Mouse (Mus musculus): ENCODE results near the gene Hhatl. TPM values are rescaled to one million over a fixed set of nuclear protein-coding genes. Genes with fewer than 3 reads are reported as not detected.

Hhatl gene
- total and polyA plus RNA-seq, 3 experiments = not detected

DNA sequence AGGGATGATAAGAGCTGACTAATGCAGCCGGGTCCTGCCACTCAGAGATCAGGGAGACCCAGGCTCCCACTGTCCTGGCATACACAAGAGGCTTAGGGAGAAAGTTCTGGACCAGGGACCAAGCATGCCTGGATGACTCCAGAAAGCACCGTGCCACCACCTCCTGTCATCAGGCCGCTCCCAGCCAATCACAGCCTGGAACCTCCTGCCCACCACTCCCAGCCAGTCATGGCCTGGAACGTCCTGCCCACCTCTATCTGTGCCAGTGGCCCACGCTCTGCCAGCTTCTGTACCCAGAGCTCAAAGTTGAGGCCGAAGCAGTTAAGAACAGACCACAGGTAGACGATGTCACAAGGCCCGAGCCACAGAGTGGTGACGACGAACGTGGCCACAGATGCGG is 7.5 kb downstream of the Hhatl start:
- no peak overlapping the region for H3K27ac ChIP-seq (ENCODE audit: insufficient read depth, low read depth)
- no peaks in the 10 kb centered on the region for H3K9me3 ChIP-seq (replicated peaks; ENCODE audit: low read length)
- H3K9ac ChIP-seq (ENCODE audit: insufficient read depth, low read depth) = no peak overlapping the region
- DNase-seq (ENCODE audit: extremely low read depth) = no peak
- dilution Hi-C loops (cut with MboI; ENCODE audit: extremely low pct_ligation_motif_present, extremely low pct_unique_long_range_greater_than_20kb, low sequenced_read_pairs) (no loop called here), in situ Hi-C loops (cut with MboI; ENCODE audit: low pct_ligation_motif_present, low pct_unique_long_range_greater_than_20kb, low sequenced_read_pairs) (no loop called here)
- H3K79me2 ChIP-seq (replicated peaks; ENCODE audit: control insufficient read depth, extremely low read depth, insufficient read depth, poor library complexity, severe bottlenecking) = no peaks in the 10 kb centered on the region
- H3K4me3 ChIP-seq (replicated peaks in 1 of 3; ENCODE audit: low read depth in 2 of 3, low read length in 2 of 3, poor library complexity in 1 of 3) = no peak overlapping the region
- peaks cover 84% of the 10 kb centered on the region for H3K27me3 ChIP-seq (replicated peaks)
- H3K4me1 ChIP-seq (ENCODE audit: control insufficient read depth in 1 of 2, insufficient read depth in 2 of 2) = peaks cover 0 to 4% of the 10 kb centered on the region in 2 experiments; a peak in 1 of 4 replicates
- H3K36me3 ChIP-seq (replicated peaks in 1 of 2; ENCODE audit: control insufficient read depth in 1 of 2, insufficient read depth in 1 of 2, low read length in 1 of 2) = no peaks in the 10 kb centered on the region
- TF ChIP-seq ZNF384 (IDR thresholded peaks at IDR 0.05; ENCODE audit: low read depth, low read length) = no peak
- no peak for TF ChIP-seq RCOR1 (conservative IDR thresholded peaks at IDR 0.05; ENCODE audit: low read depth, low read length)
- TF ChIP-seq EP300 (IDR thresholded peaks at IDR 0.05; ENCODE audit: low read length) = no peak
- no peak for TF ChIP-seq UBTF (IDR thresholded peaks at IDR 0.05; ENCODE audit: low read depth, low read length)
- TF ChIP-seq KAT2A (IDR thresholded peaks at IDR 0.05; ENCODE audit: insufficient replicate concordance, low read length) = no peak
- TF ChIP-seq POLR2A (IDR thresholded peaks at IDR 0.05; ENCODE audit: low read depth, low read length) = no peak
- TF ChIP-seq ZC3H11A (IDR thresholded peaks at IDR 0.05; ENCODE audit: low read depth, low read length) = no peak
- TF ChIP-seq MAZ (IDR thresholded peaks at IDR 0.05; ENCODE audit: low read depth, low read length) = no peak
- no peak for TF ChIP-seq IRF4 (IDR thresholded peaks at IDR 0.05; ENCODE audit: low read depth, low read length)
- TF ChIP-seq MEF2A (IDR thresholded peaks at IDR 0.05; ENCODE audit: borderline replicate concordance, low read depth, low read length) = no peak
- TF ChIP-seq HCFC1 (IDR thresholded peaks at IDR 0.05; ENCODE audit: low read depth, low read length) = no peak
- H3K4me2 ChIP-seq (ENCODE audit: insufficient read depth, low read depth, poor library complexity, severe bottlenecking) = no peak overlapping the region

DNA sequence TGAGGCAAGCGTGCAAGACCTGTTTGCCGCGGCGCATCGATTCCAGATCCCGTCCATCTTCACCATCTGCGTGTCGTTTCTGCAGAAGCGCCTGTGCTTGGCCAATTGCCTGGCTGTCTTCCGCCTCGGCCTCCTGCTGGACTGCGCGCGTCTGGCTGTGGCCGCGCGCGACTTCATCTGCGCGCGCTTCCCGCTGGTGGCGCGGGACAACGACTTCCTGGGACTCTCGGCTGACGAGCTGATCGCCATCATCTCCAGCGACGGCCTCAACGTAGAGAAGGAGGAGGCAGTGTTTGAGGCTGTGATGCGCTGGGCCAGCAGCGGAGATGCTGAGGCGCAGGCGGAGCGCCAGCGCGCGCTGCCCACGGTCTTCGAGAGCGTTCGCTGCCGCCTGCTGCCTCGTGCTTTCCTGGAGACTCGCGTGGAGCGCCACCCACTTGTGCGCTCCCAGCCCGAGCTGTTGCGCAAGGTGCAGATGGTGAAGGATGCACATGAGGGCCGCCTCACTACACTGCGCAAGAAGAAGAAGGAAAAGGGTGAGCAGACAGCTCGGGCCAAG is 14.2 kb downstream of the Hhatl start:
- dilution Hi-C loops (cut with MboI; ENCODE audit: extremely low pct_ligation_motif_present, extremely low pct_unique_long_range_greater_than_20kb, low sequenced_read_pairs) (no loop called here), in situ Hi-C loops (cut with MboI; ENCODE audit: low pct_ligation_motif_present, low pct_unique_long_range_greater_than_20kb, low sequenced_read_pairs) (no loop called here)
- Histone ChIP-seq H3K4me1 (ENCODE audit: control insufficient read depth in 1 of 2, insufficient read depth in 2 of 2) (no peaks in the 10 kb centered on the region), H3K79me2 (replicated peaks; ENCODE audit: control insufficient read depth, extremely low read depth, insufficient read depth, poor library complexity, severe bottlenecking) (no peaks in the 10 kb centered on the region), H3K4me3 (replicated peaks in 1 of 3; ENCODE audit: low read depth in 2 of 3, low read length in 2 of 3, poor library complexity in 1 of 3) (no peak overlapping the region), H3K9ac (ENCODE audit: insufficient read depth, low read depth) (no peak overlapping the region), H3K9me3 (replicated peaks; ENCODE audit: low read length) (peaks cover 3% of the 10 kb centered on the region), H3K27ac (ENCODE audit: insufficient read depth, low read depth) (no peak overlapping the region), H3K27me3 (replicated peaks) (peaks cover 30% of the 10 kb centered on the region), H3K4me2 (ENCODE audit: insufficient read depth, low read depth, poor library complexity, severe bottlenecking) (no peak overlapping the region), H3K36me3 (replicated peaks in 1 of 2; ENCODE audit: control insufficient read depth in 1 of 2, insufficient read depth in 1 of 2, low read length in 1 of 2) (no peaks in the 10 kb centered on the region)
- TF ChIP-seq USF1 (IDR thresholded peaks at IDR 0.05; ENCODE audit: low read depth, low read length) (no peak), TBP (conservative IDR thresholded peaks at IDR 0.05; ENCODE audit: low read depth, low read length) (no peak), IRF4 (IDR thresholded peaks at IDR 0.05; ENCODE audit: low read depth, low read length) (no peak), GABPA (IDR thresholded peaks at IDR 0.05; ENCODE audit: insufficient replicate concordance, low read depth, low read length) (no peak), ZC3H11A (IDR thresholded peaks at IDR 0.05; ENCODE audit: low read depth, low read length) (no peak), TCF12 (IDR thresholded peaks at IDR 0.05; ENCODE audit: low read depth, low read length) (no peak)
- DNase-seq (ENCODE audit: extremely low read depth) = no peak
